Mouse (Mus musculus) embryonic facial prominence, embryonic 11.5 days (tissue): Measurements from ENCODE around the gene Dffb. TPM values are rescaled to one million over a fixed set of nuclear protein-coding genes. Genes with fewer than 3 reads are reported as not detected.

Experiments
- ATAC-seq: fragments of 200-750 bp; cut with Nextera tagmentation; replicated peaks from 2 replicates; pipeline ENCODE4 v1.8.0; 2017; ENCODE audit warnings: low read depth; ENCODE audit not compliant: insufficient number of reproducible peaks, low FRiP score, low TSS enrichment
- DNase-seq: peaks from one replicate; pipeline ENCODE4 v3.0.0-alpha.2; 2015; ENCODE audit warnings: low spot score
- H3K27ac ChIP-seq: fragments of 300-500 bp; sonication (generic); replicated peaks from 2 replicates; pipeline ENCODE4 v1.5.1; 2014; ENCODE audit warnings: mild to moderate bottlenecking, low read depth, low read length, control low read depth
- H3K27me3 ChIP-seq: fragments of 300-500 bp; sonication (generic); 2 replicates; pipeline ENCODE4 v1.6.1; 2014; ENCODE audit warnings: mild to moderate bottlenecking, low read length, moderate library complexity, mixed read lengths; ENCODE audit not compliant: control insufficient read depth, insufficient read depth
- H3K36me3 ChIP-seq: fragments of 300-500 bp; sonication (generic); replicated peaks from 2 replicates; pipeline ENCODE4 v1.6.1; 2014; ENCODE audit warnings: low read depth, mild to moderate bottlenecking, low read length, moderate library complexity, mixed read lengths; ENCODE audit not compliant: control insufficient read depth, insufficient read depth
- H3K4me1 ChIP-seq: fragments of 300-500 bp; sonication (generic); 2 replicates; pipeline ENCODE4 v1.6.1; 2014; ENCODE audit warnings: low read length, mixed read lengths; ENCODE audit not compliant: control insufficient read depth, insufficient read depth
- H3K4me2 ChIP-seq: fragments of 300-500 bp; sonication (generic); 2 replicates; pipeline ENCODE4 v1.6.1; 2014; ENCODE audit warnings: low read depth, mild to moderate bottlenecking, control low read depth, low read length, moderate library complexity
- H3K4me3 ChIP-seq: fragments of 300-500 bp; sonication (generic); 2 replicates; pipeline ENCODE4 v1.5.1; 2014; ENCODE audit warnings: low read depth, low read length, control low read depth
- H3K9ac ChIP-seq: fragments of 300-500 bp; sonication (generic); replicated peaks from 2 replicates; pipeline ENCODE4 v1.6.1; 2014; ENCODE audit warnings: mild to moderate bottlenecking, control low read depth, low read length
- H3K9me3 ChIP-seq: fragments of 300-500 bp; sonication (generic); replicated peaks from 2 replicates; pipeline ENCODE4 v1.6.1; 2016; ENCODE audit warnings: mild to moderate bottlenecking, low read length, inconsistent platforms, mixed read lengths; ENCODE audit not compliant: control insufficient read depth
- WGBS: fragments of 180-500 bp; shearing (Covaris S2); extraction: QIAGEN DNeasy Blood & Tissue Kit; methylation state at CpG from one replicate; pipeline ENCODE4 v1.1.7; 2014; 5-methylcytosine and 5-hydroxymethylcytosine counted together
- polyA plus RNA-seq: library from polyadenylated mRNA; unstranded; fragments of >200 nt; fragmentation: Nextera tagmentation; extraction: Ambion mirVana; gene quantifications from 2 replicates; pipeline ENCODE4 v1.2.1, GENCODE M21; 2014

The Dffb gene
- polyA plus RNA-seq, 1 experiment from 2014 or later, result 12.8 TPM

- Histone ChIP-seq H3K9ac (peak overlapping the region; percentile 88), H3K4me1 (no peaks in the 10 kb centered on the region), H3K27ac (peak overlapping the region; percentile 81), H3K27me3 (no peaks in the 10 kb centered on the region), H3K4me2 (peak overlapping the region; percentile 73), H3K36me3 (peaks cover 5% of the 10 kb centered on the region), H3K9me3 (no peaks in the 10 kb centered on the region), H3K4me3 (peak overlapping the region; percentile 76)
- peak; percentile 46 for DNase-seq
- peak; percentile 73 for ATAC-seq
- WGBS, result under 1% methylated on average over 37 of the region's 37 CpGs
Observed at GRCm38 (mm10) chr4:153957444-153958250, 17.3 kb downstream of the Dffb start.

GRCm38 (mm10) chr4:153956569-153957405 lies 18.1 kb downstream of the Dffb start, which contains the start of gene A430005L14Rik:
Gene A430005L14Rik, plus strand, starts transcription at chr4:153957237.
- no peaks in the 10 kb centered on the region for H3K27me3 ChIP-seq
- H3K4me1 ChIP-seq, result no peaks in the 10 kb centered on the region
- ATAC-seq (peak; percentile 90), DNase-seq (peak; percentile 98)
- peaks cover 5% of the 10 kb centered on the region for H3K36me3 ChIP-seq
- H3K27ac ChIP-seq, result peak within 1 kb of the TSS; percentile 81
- peak within 1 kb of the TSS; percentile 76 for H3K4me3 ChIP-seq
- 2% methylated on average over 58 of the region's 67 CpGs for WGBS
- H3K4me2 ChIP-seq, result peak within 1 kb of the TSS; percentile 73
- no peaks in the 10 kb centered on the region for H3K9me3 ChIP-seq
- peak within 1 kb of the TSS; percentile 88 for H3K9ac ChIP-seq

DNA sequence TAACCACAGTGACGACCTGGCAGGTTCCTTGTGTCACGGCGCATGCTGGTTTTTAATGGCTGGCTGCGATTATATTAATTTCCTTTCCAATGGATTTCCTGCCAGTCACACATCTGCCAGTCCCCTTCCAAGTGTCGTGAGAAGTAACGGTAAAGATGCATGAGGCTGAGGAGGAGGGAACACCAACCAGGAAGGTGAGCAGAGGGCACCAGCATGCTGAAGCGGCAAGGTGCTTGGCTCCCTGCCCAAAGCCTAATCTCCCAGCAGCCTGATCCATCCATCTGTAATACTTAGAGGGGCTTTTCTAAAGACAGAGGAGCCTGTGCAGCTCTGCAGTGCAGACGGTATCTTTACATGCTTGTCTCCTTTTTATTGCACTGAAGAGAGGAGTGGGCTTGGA lies 19.3 kb downstream of the Dffb start:
- Histone ChIP-seq H3K9ac (no peak overlapping the region), H3K36me3 (no peaks in the 10 kb centered on the region; the same call in 1 of the 2 replicates), H3K27ac (no peak overlapping the region), H3K4me1 (no peaks in the 10 kb centered on the region), H3K27me3 (no peaks in the 10 kb centered on the region), H3K4me3 (no peak overlapping the region), H3K9me3 (no peaks in the 10 kb centered on the region), H3K4me2 (no peak overlapping the region)
- WGBS, result 85% methylated on average over 8 of the region's 8 CpGs
- ATAC-seq (no peak), DNase-seq (no peak)

GRCm38 (mm10) chr4:153951692-153952091 lies 23.2 kb downstream of the Dffb start:
- Histone ChIP-seq H3K9ac (no peak overlapping the region), H3K9me3 (no peaks in the 10 kb centered on the region), H3K4me2 (no peak overlapping the region), H3K36me3 (no peaks in the 10 kb centered on the region), H3K27ac (no peak overlapping the region), H3K4me3 (no peak overlapping the region), H3K27me3 (no peaks in the 10 kb centered on the region), H3K4me1 (no peaks in the 10 kb centered on the region)
- DNase-seq (peak; percentile 69), ATAC-seq (peak; percentile 14; the same call in 1 of the 2 replicates)
- WGBS, result 29% methylated on average over 5 of the region's 5 CpGs

- H3K4me3 ChIP-seq, result no peak overlapping the region
- H3K4me1 ChIP-seq, result no peaks in the 10 kb centered on the region
- H3K27me3 ChIP-seq, result no peaks in the 10 kb centered on the region
- no peak overlapping the region for H3K27ac ChIP-seq
- no peaks in the 10 kb centered on the region for H3K36me3 ChIP-seq
- no peak overlapping the region for H3K9ac ChIP-seq
- H3K4me2 ChIP-seq, result no peak overlapping the region
- DNase-seq, result no peak
- WGBS, result 62% methylated on average over 3 of the region's 3 CpGs
- no peak for ATAC-seq
- no peaks in the 10 kb centered on the region for H3K9me3 ChIP-seq
Observed at GRCm38 (mm10) chr4:153951150-153951549, 23.8 kb downstream of the Dffb start.

GRCm38 (mm10) chr4:153950372-153950771 lies 24.6 kb downstream of the Dffb start:
- DNase-seq (no peak), ATAC-seq (no peak)
- Histone ChIP-seq H3K9me3 (no peaks in the 10 kb centered on the region), H3K9ac (no peak overlapping the region), H3K36me3 (no peaks in the 10 kb centered on the region), H3K4me1 (no peaks in the 10 kb centered on the region), H3K4me3 (no peak overlapping the region), H3K27me3 (no peaks in the 10 kb centered on the region), H3K4me2 (no peak overlapping the region), H3K27ac (no peak overlapping the region)
- WGBS, result 62% methylated on average over 2 of the region's 2 CpGs

DNA sequence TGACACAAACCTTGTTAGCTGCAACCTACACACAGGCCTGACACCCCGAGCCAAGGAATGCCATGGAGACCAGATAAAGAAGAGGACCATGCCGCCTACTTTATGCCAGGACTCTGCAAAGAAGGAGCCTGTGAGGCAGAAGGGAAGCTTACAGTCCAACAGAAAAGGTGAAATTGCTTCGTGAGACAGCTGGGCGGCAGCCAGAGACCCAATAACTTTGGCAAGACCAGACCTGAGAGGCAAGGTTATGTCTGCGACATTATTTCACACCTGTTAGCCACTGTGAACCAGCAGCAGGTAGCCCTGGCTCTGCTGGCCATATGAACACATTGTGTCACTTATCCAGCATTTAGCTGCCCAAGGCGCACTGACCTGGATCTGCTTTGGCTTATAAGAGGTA lies 29.2 kb downstream of the Dffb start:
- no peaks in the 10 kb centered on the region for H3K36me3 ChIP-seq
- H3K9me3 ChIP-seq, result no peaks in the 10 kb centered on the region
- H3K4me2 ChIP-seq, result no peak overlapping the region
- H3K4me3 ChIP-seq, result no peak overlapping the region
- no peaks in the 10 kb centered on the region for H3K27me3 ChIP-seq
- 82% methylated on average over 6 of the region's 6 CpGs for WGBS
- ATAC-seq (no peak), DNase-seq (no peak)
- H3K9ac ChIP-seq, result no peak overlapping the region
- no peaks in the 10 kb centered on the region for H3K4me1 ChIP-seq
- no peak overlapping the region for H3K27ac ChIP-seq

GRCm38 (mm10) chr4:153944261-153944660 lies 30.7 kb downstream of the Dffb start:
- DNase-seq (no peak), ATAC-seq (no peak)
- 63% methylated on average over 6 of the region's 6 CpGs for WGBS
- Histone ChIP-seq H3K4me1 (no peaks in the 10 kb centered on the region), H3K27me3 (no peaks in the 10 kb centered on the region), H3K4me3 (no peak overlapping the region), H3K27ac (no peak overlapping the region), H3K4me2 (no peak overlapping the region), H3K36me3 (no peaks in the 10 kb centered on the region), H3K9me3 (no peaks in the 10 kb centered on the region), H3K9ac (no peak overlapping the region)
